Mouse (Mus musculus): Measurements from ENCODE around the gene Zfp185.
A peak's percentile ranks its signal among the peaks of the same experiment; 100 is the strongest.

DNA sequence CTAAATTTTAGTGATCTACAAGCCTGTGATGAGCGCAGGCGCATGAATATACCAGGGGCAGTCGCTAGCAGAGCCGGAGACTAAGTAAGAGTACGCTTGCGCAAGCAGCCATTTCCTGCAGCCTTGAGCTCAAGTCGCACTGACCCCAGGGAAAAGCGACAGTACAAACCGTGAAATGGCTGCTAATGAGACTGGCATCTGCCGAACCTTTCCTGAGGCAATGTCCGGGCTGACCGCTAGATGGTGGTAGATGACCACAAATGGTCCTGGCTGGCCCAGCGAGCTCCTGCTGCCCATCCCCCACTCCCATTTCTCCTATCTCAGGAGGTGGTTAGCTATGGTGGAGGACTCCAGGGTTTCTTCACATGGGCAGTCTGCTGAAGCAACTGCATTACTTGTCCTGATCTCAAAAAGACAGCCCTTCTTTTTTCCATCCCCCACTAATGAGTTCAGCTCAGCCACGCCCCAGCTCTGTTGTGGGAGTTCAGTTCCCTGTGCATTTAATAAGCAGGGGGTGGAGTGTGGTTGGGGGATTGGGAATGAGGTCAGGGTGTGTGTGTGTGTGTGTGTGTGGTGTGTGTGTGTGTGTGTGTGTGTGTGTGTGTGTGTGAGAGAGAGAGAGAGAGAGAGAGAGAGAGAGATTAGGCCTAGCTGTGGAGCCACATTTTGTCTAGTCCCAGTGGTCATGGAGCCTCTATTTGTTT lies 66.9 kb downstream of the Zfp185 start:
- TF ChIP-seq HCFC1 (IDR thresholded peaks at IDR 0.05; ENCODE audit: low read depth, low read length) (peak; percentile 49), KAT2A (IDR thresholded peaks at IDR 0.05; ENCODE audit: insufficient replicate concordance, low read length) (no peak), EP300 (IDR thresholded peaks at IDR 0.05; ENCODE audit: low read length) (no peak), E2F4 (IDR thresholded peaks at IDR 0.05; ENCODE audit: insufficient replicate concordance, low read depth, low read length) (no peak), CTCF (conservative IDR thresholded peaks at IDR 0.05 in 1 of 2, IDR thresholded peaks at IDR 0.05 in 1 of 2; ENCODE audit: low read depth in 2 of 2, low read length in 2 of 2) (peak; percentile 48 to 89), MAFK (IDR thresholded peaks at IDR 0.05; ENCODE audit: insufficient replicate concordance, low read length) (no peak), POLR2A (IDR thresholded peaks at IDR 0.05; ENCODE audit: low read depth, low read length) (no peak), USF1 (IDR thresholded peaks at IDR 0.05; ENCODE audit: low read depth, low read length) (no peak), MEF2A (IDR thresholded peaks at IDR 0.05; ENCODE audit: borderline replicate concordance, low read depth, low read length) (peak; percentile 57; the same call in 1 of the 2 replicates), NRF1 (IDR thresholded peaks at IDR 0.05; ENCODE audit: low read depth, low read length) (peak; percentile 85)
